Mouse (Mus musculus): ENCODE data around the gene Tmub2.

GRCm38 (mm10) chr11:102333061-102333460 lies 48.3 kb downstream of the Tmub2 start:
- TF ChIP-seq POLR2A (IDR thresholded peaks at IDR 0.05; ENCODE audit: borderline replicate concordance, extremely low read depth, insufficient read depth, insufficient read length, poor library complexity, severe bottlenecking) (no peak), CTCF (IDR thresholded peaks at IDR 0.05; ENCODE audit: borderline replicate concordance, extremely low read depth, insufficient read depth, insufficient read length) (no peak)

All from brain, embryonic 14.5 days (tissue).